Comparison of ENCODE assay signal across 9 mouse cellular contexts in the genomic region with DNA sequence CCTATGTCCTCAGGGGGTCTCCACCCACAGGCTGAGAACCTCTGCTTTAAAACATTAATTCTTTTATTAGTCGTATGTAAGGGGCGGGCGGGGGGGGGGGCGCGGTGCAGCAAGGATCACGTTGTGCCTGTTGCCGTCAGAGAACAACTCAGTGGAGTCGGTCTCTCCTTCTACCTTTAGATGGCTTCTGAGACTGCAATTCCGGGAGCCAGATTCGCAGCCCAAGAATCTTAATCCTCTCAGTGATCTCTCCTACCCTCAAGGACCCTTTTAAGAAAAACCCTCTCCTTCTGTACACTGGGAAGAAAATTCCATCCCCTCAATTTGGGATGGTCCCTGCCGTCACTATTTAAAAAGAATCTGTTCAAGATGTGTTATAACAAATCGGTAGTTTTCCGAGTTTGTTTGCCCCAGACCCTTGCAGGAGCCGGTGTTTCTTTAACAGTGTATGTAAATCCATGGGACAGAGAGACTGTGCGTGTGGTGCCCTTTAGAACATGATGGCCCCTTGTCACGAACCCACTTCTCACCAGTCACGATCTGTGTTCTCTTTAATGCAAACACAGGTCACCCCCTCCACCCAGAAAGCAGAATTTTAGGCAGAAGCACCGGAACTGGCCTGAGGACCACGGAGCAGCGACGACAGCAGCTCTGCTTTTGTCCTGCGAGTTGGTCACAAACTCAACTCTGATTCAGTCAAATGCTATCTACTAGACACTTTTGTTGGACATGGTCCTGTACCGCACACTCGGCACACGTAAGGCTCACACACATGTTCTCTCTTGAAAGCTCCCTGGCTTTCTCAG. TPM values are rescaled to one million over a fixed set of nuclear protein-coding genes. Genes with fewer than 3 reads are reported as not detected.
A peak's percentile ranks its signal among the peaks of the same experiment; 100 is the strongest.
DNase-seq lines count a peak whose midpoint lies in the region; ATAC-seq and TF ChIP-seq lines count a peak whose summit lies in the region.
"Had no signal": no experiment of that assay in that cellular context is flagged by ENCODE, and none has a peak within 500 bp of the region (broad histone marks: within the 10 kb centered on the region; RNA-seq: fewer than 3 reads in every experiment).

No protein-coding gene starts in this region.

- H3K36me3 ChIP-seq in heart, adult 2 months (ENCODE audit: control insufficient read depth, insufficient read depth, low read length), result no peaks in the 10 kb centered on the region
- H3K36me3 ChIP-seq in forebrain, embryonic 13.5 days (ENCODE audit: poor library complexity, severe bottlenecking), result no peaks in the 10 kb centered on the region
- H3K36me3 ChIP-seq in liver, embryonic 13.5 days, result no peaks in the 10 kb centered on the region
- H3K36me3 ChIP-seq: G1E had no signal

- H3K27ac ChIP-seq in heart, adult 2 months, result no peak overlapping the region
- H3K27ac ChIP-seq in forebrain, embryonic 13.5 days, result no peak overlapping the region
- no peak overlapping the region for H3K27ac ChIP-seq in liver, embryonic 13.5 days

- peaks cover 5% of the 10 kb centered on the region for H3K4me1 ChIP-seq in heart, adult 2 months (ENCODE audit: control insufficient read depth, insufficient read depth, low read length)
- H3K4me1 ChIP-seq in forebrain, embryonic 13.5 days, result peaks cover 15% of the 10 kb centered on the region
- H3K4me1 ChIP-seq in liver, embryonic 13.5 days (replicated peaks), result peaks cover 9% of the 10 kb centered on the region

- no peak for DNase-seq in heart, adult 2 months
- no peak for DNase-seq in heart, postnatal 36 days
- DNase-seq in CD4-positive helper T cell, adult 2 months (ENCODE audit: low read depth, low spot score), result peak; percentile 19
- DNase-seq in liver, embryonic 13.5 days, result no peak
- no peak for DNase-seq in right cerebral cortex, postnatal 4 days
- no peak for DNase-seq in cerebellum, adult 9-10 months
- no peak for DNase-seq in gastrocnemius, postnatal 14 days

- no peak overlapping the region for H3K9ac ChIP-seq in heart, adult 2 months (ENCODE audit: low read depth, low read length)
- H3K9ac ChIP-seq in forebrain, embryonic 13.5 days, result peak overlapping the region; percentile 59; the same call in 1 of the 2 replicates
- no peak overlapping the region for H3K9ac ChIP-seq in liver, embryonic 13.5 days

- peak overlapping the region; percentile 90 for H3K4me2 ChIP-seq in forebrain, embryonic 13.5 days
- peak overlapping the region; percentile 69 for H3K4me2 ChIP-seq in liver, embryonic 13.5 days

- peaks cover 9% of the 10 kb centered on the region for H3K27me3 ChIP-seq in heart, adult 2 months (ENCODE audit: control insufficient read depth, insufficient read depth, low read length)
- H3K27me3 ChIP-seq in forebrain, embryonic 13.5 days, result peaks cover 55% of the 10 kb centered on the region
- H3K27me3 ChIP-seq in liver, embryonic 13.5 days, result peaks cover 52% of the 10 kb centered on the region

- intact Hi-C loops in heart, adult 2 months (cut with DNase I), result loop anchor here (2.0 kb wide), 1 partner anchor 48 kb away; no protein-coding TSS in a partner anchor
- intact Hi-C loops in heart, postnatal 36 days (cut with DNase I), result loop anchor here (5.0 kb wide), 1 partner anchor 49 kb away; no protein-coding TSS in a partner anchor
- intact Hi-C loops in gastrocnemius, postnatal 14 days (cut with DNase I; ENCODE audit: low total_unique reads), result no loop called here

- no peaks in the 10 kb centered on the region for H3K9me3 ChIP-seq in forebrain, embryonic 13.5 days (replicated peaks)
- H3K9me3 ChIP-seq in liver, embryonic 13.5 days (replicated peaks), result no peaks in the 10 kb centered on the region
- H3K9me3 ChIP-seq: G1E had no signal

- ATAC-seq in forebrain, embryonic 13.5 days, result peak; percentile 40; the same call in 1 of the 2 replicates
- ATAC-seq in liver, embryonic 13.5 days (ENCODE audit: low read depth), result no peak; the same call in 1 of the 2 replicates

- H3K4me3 ChIP-seq in heart, adult 2 months, result peak overlapping the region; percentile 63
- H3K4me3 ChIP-seq in forebrain, embryonic 13.5 days, result peak overlapping the region; percentile 45
- peak overlapping the region; percentile 58 for H3K4me3 ChIP-seq in liver, embryonic 13.5 days (replicated peaks)

- no peak for TF ChIP-seq EP300 in heart, adult 2 months (IDR thresholded peaks at IDR 0.05; ENCODE audit: insufficient read depth, low read depth, low read length)

- TF ChIP-seq CTCF in heart, adult 2 months (IDR thresholded peaks at IDR 0.05), result no peak

- TF ChIP-seq POLR2A in heart, adult 2 months (IDR thresholded peaks at IDR 0.05; ENCODE audit: insufficient read depth, low read depth, low read length), result no peak

- WGBS in heart, adult 2 months, result 6% methylated on average over 25 of the region's 25 CpGs
- under 1% methylated on average over 25 of the region's 25 CpGs for WGBS in forebrain, embryonic 13.5 days
- 4% methylated on average over 25 of the region's 25 CpGs for WGBS in liver, embryonic 13.5 days (ENCODE audit: insufficient replicate concordance)

- no peaks in the 10 kb centered on the region for H3K79me2 ChIP-seq in heart, adult 2 months (replicated peaks; ENCODE audit: control insufficient read depth, insufficient read depth, low read length)

RNA-seq across cellular contexts. Expression of a gene that starts 0.7 kb away (rescaled TPM):
- 1 to 10 TPM; 2.8 to 4.0 TPM for total RNA-seq in heart, adult 2 months (2021)
- polyA plus RNA-seq in heart, adult 2 months (2012; rRNA removed), result 3.5 and 6.6 TPM in 2 replicates
- 1 to 10 TPM; 3.7 to 3.9 TPM for total RNA-seq in heart, postnatal 36 days (2021)
- polyA plus RNA-seq in forebrain, embryonic 13.5 days (2015; fragmentation: Nextera tagmentation; extraction: Ambion mirVana), result 4.3 and 4.7 TPM in 2 replicates
- 19.3 and 27.8 TPM in 2 replicates for polyA plus RNA-seq in liver, embryonic 13.5 days (2015; fragmentation: Nextera tagmentation; extraction: Ambion mirVana)
- total RNA-seq in gastrocnemius, postnatal 14 days (2021), result 1 to 10 TPM; 6.2 to 7.4 TPM
- polyA plus RNA-seq: G1E had no signal
